Mouse (Mus musculus): ENCODE measurements around the gene Mrpl4. TPM values are rescaled to one million over a fixed set of nuclear protein-coding genes. Genes with fewer than 3 reads are reported as not detected.
"Not testable (repeated sequence)": the region's sequence is repeated elsewhere in the genome, so short reads cannot be mapped to it uniquely, and the experiment has no call there.

The Mrpl4 gene
- polyA plus RNA-seq, 1 experiment from 2014 or later = 106 TPM

DNA sequence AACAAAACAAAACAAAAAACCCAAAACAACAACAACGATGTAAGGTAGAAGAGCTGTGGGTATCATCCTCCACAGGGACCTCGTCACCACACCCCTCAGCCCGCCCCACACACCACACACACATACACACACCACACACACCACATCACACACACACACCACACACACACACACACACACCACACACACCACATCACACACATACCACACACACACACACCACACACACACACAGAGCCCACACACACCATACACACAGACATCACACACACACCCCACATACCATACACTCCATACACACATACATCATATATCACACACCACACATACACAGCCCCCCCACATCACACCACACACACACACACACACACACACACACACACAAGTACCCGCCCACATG, 11.0 kb upstream of the Mrpl4 start:
- no peak overlapping the region for H3K9ac ChIP-seq
- H3K27ac ChIP-seq = no peak overlapping the region
- no peaks in the 10 kb centered on the region for H3K27me3 ChIP-seq
- WGBS = 90% methylated on average over 4 of the region's 4 CpGs
- no peaks in the 10 kb centered on the region for H3K36me3 ChIP-seq
- H3K4me1 ChIP-seq = peaks cover 5% of the 10 kb centered on the region
- H3K9me3 ChIP-seq (replicated peaks) = no peaks in the 10 kb centered on the region
- no peak overlapping the region for H3K4me2 ChIP-seq (replicated peaks)
- H3K4me3 ChIP-seq = no peak overlapping the region
- ATAC-seq (ENCODE audit: low FRiP score) = no peak

DNA sequence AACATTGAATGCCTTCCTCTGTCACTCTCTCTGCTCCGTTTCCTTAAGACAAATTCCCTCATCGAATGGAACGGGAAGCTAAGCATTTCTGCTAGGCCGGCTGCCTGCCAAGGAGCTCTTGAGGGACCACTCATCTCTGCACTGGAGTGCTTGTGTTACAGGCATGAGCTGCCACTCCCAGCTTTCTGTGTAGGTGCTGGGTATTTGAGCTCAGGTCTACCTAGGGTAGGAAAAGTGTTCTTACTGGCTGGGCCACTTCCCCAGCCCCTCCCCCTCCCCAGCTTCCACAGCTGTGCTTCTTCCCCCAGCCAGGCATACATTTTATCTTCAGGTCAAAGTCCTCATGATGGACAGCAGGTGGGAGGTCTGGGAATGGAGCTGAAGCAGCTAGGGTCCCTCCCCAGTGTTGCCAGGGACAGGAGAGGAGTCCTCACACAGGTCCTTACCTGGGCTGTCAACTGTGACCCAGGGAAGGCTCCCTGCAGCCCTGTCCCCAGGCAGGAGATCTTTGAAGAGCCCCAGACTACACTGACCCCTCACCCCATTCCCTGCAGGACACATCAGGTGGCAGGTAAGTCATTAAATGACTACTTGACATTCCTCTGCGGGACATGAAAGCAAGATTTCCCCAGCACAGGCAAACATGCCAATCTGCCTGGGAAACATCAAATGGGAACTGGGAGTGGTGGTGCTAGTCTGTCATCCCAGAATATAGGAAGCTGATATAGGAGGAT, 9.2 kb upstream of the Mrpl4 start:
- no peak for ATAC-seq (ENCODE audit: low FRiP score)
- H3K9me3 ChIP-seq (replicated peaks) = no peaks in the 10 kb centered on the region
- 53% methylated on average over 5 of the region's 5 CpGs for WGBS

DNA sequence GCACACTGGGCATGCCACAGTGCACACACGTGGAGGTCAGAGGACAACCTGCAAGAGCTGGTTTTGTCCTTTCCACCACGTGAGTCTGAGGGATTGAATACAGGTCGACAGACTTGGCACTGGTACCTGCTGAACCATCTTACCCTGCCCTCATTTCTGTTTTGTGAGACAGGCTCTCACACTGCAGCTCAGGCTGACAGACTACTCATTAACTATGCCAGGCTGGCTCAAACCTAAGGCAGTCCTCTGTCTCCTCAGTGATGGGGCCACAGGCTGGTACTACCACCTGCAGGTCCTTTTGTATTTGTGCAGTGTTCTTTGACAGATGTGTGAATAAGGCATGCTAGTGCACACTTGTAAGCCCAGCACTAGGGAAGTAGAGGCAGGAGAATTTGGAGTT, 7.5 kb upstream of the Mrpl4 start:
- 74% methylated on average over 3 of the region's 3 CpGs for WGBS
- no peak overlapping the region for H3K4me2 ChIP-seq (replicated peaks)
- H3K27ac ChIP-seq = no peak overlapping the region
- ATAC-seq (ENCODE audit: low FRiP score) = no peak
- H3K9me3 ChIP-seq (replicated peaks) = no peaks in the 10 kb centered on the region
- no peaks in the 10 kb centered on the region for H3K36me3 ChIP-seq
- H3K9ac ChIP-seq = no peak overlapping the region
- H3K4me1 ChIP-seq = peaks cover 5% of the 10 kb centered on the region
- H3K27me3 ChIP-seq = no peaks in the 10 kb centered on the region
- H3K4me3 ChIP-seq = no peak overlapping the region

More for the DNA sequence above, 9.2 kb upstream of the Mrpl4 start:
- Histone ChIP-seq H3K9ac (no peak overlapping the region), H3K27me3 (no peaks in the 10 kb centered on the region), H3K36me3 (no peaks in the 10 kb centered on the region), H3K4me3 (no peak overlapping the region), H3K4me1 (peaks cover 5% of the 10 kb centered on the region), H3K4me2 (replicated peaks) (no peak overlapping the region), H3K27ac (no peak overlapping the region)

DNA sequence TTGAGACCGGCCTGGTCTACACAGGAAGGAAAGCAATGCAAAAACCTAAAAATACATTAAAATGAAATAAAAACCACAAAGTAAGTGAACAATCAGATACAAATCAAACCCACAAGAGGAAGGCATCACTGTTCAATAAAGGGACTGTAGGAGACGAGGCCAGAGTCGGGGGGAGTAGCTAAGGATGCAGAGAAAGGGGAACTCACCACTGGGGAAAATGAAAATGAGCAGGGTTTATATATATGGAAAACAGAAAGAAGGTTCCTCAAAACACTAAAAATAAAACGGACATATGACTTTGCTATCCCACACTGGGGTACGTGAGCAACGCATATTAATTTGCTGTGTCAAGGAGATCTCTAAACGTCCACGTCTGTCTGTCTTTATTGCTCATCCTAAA, 5.5 kb upstream of the Mrpl4 start:
- Histone ChIP-seq H3K36me3 (no peaks in the 10 kb centered on the region), H3K4me2 (replicated peaks) (no peak overlapping the region), H3K4me1 (no peaks in the 10 kb centered on the region), H3K9me3 (replicated peaks) (no peaks in the 10 kb centered on the region), H3K4me3 (no peak overlapping the region), H3K9ac (no peak overlapping the region), H3K27me3 (no peaks in the 10 kb centered on the region), H3K27ac (no peak overlapping the region)
- WGBS = 89% methylated on average over 8 of the region's 8 CpGs
- no peak for ATAC-seq (ENCODE audit: low FRiP score)

- not testable (repeated sequence) for ATAC-seq (ENCODE audit: low FRiP score); H3K9ac ChIP-seq; H3K4me3 ChIP-seq; H3K4me2 ChIP-seq (replicated peaks); H3K27me3 ChIP-seq; H3K9me3 ChIP-seq (replicated peaks); H3K27ac ChIP-seq; H3K4me1 ChIP-seq; H3K36me3 ChIP-seq
- 89% methylated on average over 1 of the region's 1 CpGs for WGBS
Measured at GRCm38 (mm10) chr9:20998337-20998736, 4.2 kb upstream of the Mrpl4 start.

GRCm38 (mm10) chr9:21000811-21001210, 1.7 kb upstream of the Mrpl4 start:
- H3K36me3 ChIP-seq = peaks cover 15% of the 10 kb centered on the region
- H3K9me3 ChIP-seq (replicated peaks) = no peaks in the 10 kb centered on the region
- no peak overlapping the region for H3K27ac ChIP-seq
- no peak overlapping the region for H3K9ac ChIP-seq
- ATAC-seq (ENCODE audit: low FRiP score) = no peak
- no peaks in the 10 kb centered on the region for H3K27me3 ChIP-seq
- no peak overlapping the region for H3K4me2 ChIP-seq (replicated peaks)
- no peak overlapping the region for H3K4me3 ChIP-seq
- peaks cover 9% of the 10 kb centered on the region for H3K4me1 ChIP-seq

GRCm38 (mm10) chr9:21001651-21002200, 812 bp upstream of the Mrpl4 start:
- Histone ChIP-seq H3K9me3 (replicated peaks) (no peaks in the 10 kb centered on the region), H3K9ac (0 out of 2 replicates have a peak overlapping the region, but pooled peaks have one; percentile 18), H3K4me2 (replicated peaks) (no peak overlapping the region), H3K4me3 (no peak overlapping the region), H3K4me1 (peaks cover 9% of the 10 kb centered on the region), H3K27me3 (no peaks in the 10 kb centered on the region), H3K27ac (no peak overlapping the region), H3K36me3 (peaks cover 22% of the 10 kb centered on the region)
- ATAC-seq (ENCODE audit: low FRiP score) = no peak
- 70% methylated on average over 6 of the region's 6 CpGs for WGBS

- H3K9me3 ChIP-seq (replicated peaks) = no peaks in the 10 kb centered on the region
- peak overlapping the region; percentile 60 for H3K4me2 ChIP-seq (replicated peaks)
- peak; percentile 57 for ATAC-seq (ENCODE audit: low FRiP score)
- peaks cover 9% of the 10 kb centered on the region for H3K4me1 ChIP-seq
- H3K27ac ChIP-seq = peak overlapping the region; percentile 76
- H3K36me3 ChIP-seq = peaks cover 28% of the 10 kb centered on the region
- H3K27me3 ChIP-seq = no peaks in the 10 kb centered on the region
- peak overlapping the region; percentile 84 for H3K4me3 ChIP-seq
- 11% methylated on average over 7 of the region's 7 CpGs for WGBS
- peak overlapping the region; percentile 87 for H3K9ac ChIP-seq
Measured at GRCm38 (mm10) chr9:21002270-21002626, 290 bp upstream of the Mrpl4 start.

- ATAC-seq (ENCODE audit: low FRiP score) = no peak
- Histone ChIP-seq H3K36me3 (peaks cover 51% of the 10 kb centered on the region), H3K27me3 (peaks cover 10% of the 10 kb centered on the region)
Measured at GRCm38 (mm10) chr9:21007313-21007952, 4.9 kb downstream of the Mrpl4 start.

GRCm38 (mm10) chr9:21008007-21008406, 5.5 kb downstream of the Mrpl4 start:
- Histone ChIP-seq H3K27ac (no peak overlapping the region), H3K27me3 (peaks cover 13% of the 10 kb centered on the region), H3K9ac (no peak overlapping the region), H3K36me3 (peaks cover 51% of the 10 kb centered on the region), H3K9me3 (replicated peaks) (no peaks in the 10 kb centered on the region), H3K4me3 (no peak overlapping the region), H3K4me1 (peaks cover 9% of the 10 kb centered on the region), H3K4me2 (replicated peaks) (no peak overlapping the region)
- WGBS = 87% methylated on average over 7 of the region's 7 CpGs
- no peak for ATAC-seq (ENCODE audit: low FRiP score)

More at GRCm38 (mm10) chr9:21007313-21007952, 4.9 kb downstream of the Mrpl4 start:
- no peak overlapping the region for H3K4me2 ChIP-seq (replicated peaks)
- no peak overlapping the region for H3K27ac ChIP-seq
- no peak overlapping the region for H3K9ac ChIP-seq
- WGBS = 94% methylated on average over 10 of the region's 10 CpGs
- H3K4me1 ChIP-seq = peaks cover 9% of the 10 kb centered on the region
- no peaks in the 10 kb centered on the region for H3K9me3 ChIP-seq (replicated peaks)
- no peak overlapping the region for H3K4me3 ChIP-seq

DNA sequence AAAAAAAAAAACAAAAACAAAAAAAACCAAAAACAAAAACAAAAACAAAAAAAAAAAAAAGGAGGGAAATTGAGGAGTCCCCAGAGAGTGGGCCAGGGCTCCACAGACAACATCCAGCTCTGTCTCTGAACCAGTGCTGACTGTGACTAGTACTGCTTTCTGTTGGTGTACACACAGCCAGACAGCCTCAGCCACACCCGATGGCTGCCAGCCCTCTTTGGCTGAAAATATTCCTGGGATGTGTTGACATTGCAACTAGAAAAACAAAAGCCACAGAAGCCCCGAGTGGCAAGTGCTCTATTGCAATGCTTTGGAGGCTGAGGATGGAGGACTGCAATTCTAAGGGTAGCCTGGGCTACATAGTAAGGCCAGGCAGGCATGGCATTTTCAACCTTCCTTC, 7.8 kb downstream of the Mrpl4 start:
- ATAC-seq (ENCODE audit: low FRiP score) = no peak
- 67% methylated on average over 2 of the region's 2 CpGs for WGBS

GRCm38 (mm10) chr9:21010939-21011541, 8.5 kb downstream of the Mrpl4 start:
- H3K4me1 ChIP-seq; H3K4me2 ChIP-seq (replicated peaks); H3K27ac ChIP-seq; H3K9me3 ChIP-seq (replicated peaks); H3K9ac ChIP-seq; ATAC-seq (ENCODE audit: low FRiP score); H3K4me3 ChIP-seq: not testable (repeated sequence)
- peaks cover 34% of the 10 kb centered on the region for H3K36me3 ChIP-seq
- peaks cover 41% of the 10 kb centered on the region for H3K27me3 ChIP-seq
- 75% methylated on average over 9 of the region's 9 CpGs for WGBS

More for the DNA sequence above, 7.8 kb downstream of the Mrpl4 start:
- peaks cover 34% of the 10 kb centered on the region for H3K27me3 ChIP-seq
- no peak overlapping the region for H3K27ac ChIP-seq
- no peak overlapping the region for H3K9ac ChIP-seq
- no peak overlapping the region for H3K4me2 ChIP-seq (replicated peaks)
- no peaks in the 10 kb centered on the region for H3K4me1 ChIP-seq
- no peak overlapping the region for H3K4me3 ChIP-seq
- no peaks in the 10 kb centered on the region; the same call in 1 of the 2 replicates for H3K9me3 ChIP-seq (replicated peaks)
- H3K36me3 ChIP-seq = peaks cover 41% of the 10 kb centered on the region
